Mouse (Mus musculus): ENCODE results near the gene Ctsz. TPM values are rescaled to one million over a fixed set of nuclear protein-coding genes. Genes with fewer than 3 reads are reported as not detected.
A peak's percentile ranks its signal among the peaks of the same experiment; 100 is the strongest.

Ctsz gene
- total and polyA plus RNA-seq, 3 experiments: 141 to 417 (median 219) TPM

- no peak overlapping the region for H3K27ac ChIP-seq (ENCODE audit: insufficient read depth, low read depth)
- H3K4me2 ChIP-seq (ENCODE audit: insufficient read depth, low read depth, poor library complexity, severe bottlenecking): no peak overlapping the region
- in situ Hi-C loops (cut with MboI; ENCODE audit: low pct_ligation_motif_present, low pct_unique_long_range_greater_than_20kb, low sequenced_read_pairs) (no loop called here), dilution Hi-C loops (cut with MboI; ENCODE audit: extremely low pct_ligation_motif_present, extremely low pct_unique_long_range_greater_than_20kb, low sequenced_read_pairs) (no loop called here)
- peaks cover 29 to 52% of the 10 kb centered on the region in 2 experiments for H3K4me1 ChIP-seq (ENCODE audit: control insufficient read depth in 1 of 2, insufficient read depth in 2 of 2)
- H3K36me3 ChIP-seq (replicated peaks in 1 of 2; ENCODE audit: control insufficient read depth in 1 of 2, insufficient read depth in 1 of 2, low read length in 1 of 2): no peaks in the 10 kb centered on the region
- no peak overlapping the region for H3K9ac ChIP-seq (ENCODE audit: insufficient read depth, low read depth)
- TF ChIP-seq MEF2A (IDR thresholded peaks at IDR 0.05; ENCODE audit: borderline replicate concordance, low read depth, low read length) (no peak), HCFC1 (IDR thresholded peaks at IDR 0.05; ENCODE audit: low read depth, low read length) (no peak), MAZ (IDR thresholded peaks at IDR 0.05; ENCODE audit: low read depth, low read length) (no peak), JUN (IDR thresholded peaks at IDR 0.05; ENCODE audit: insufficient read depth, low read depth, low read length) (no peak), ETS1 (conservative IDR thresholded peaks at IDR 0.05; ENCODE audit: low read depth, low read length) (no peak), KAT2A (IDR thresholded peaks at IDR 0.05; ENCODE audit: insufficient replicate concordance, low read length) (no peak), RCOR1 (conservative IDR thresholded peaks at IDR 0.05; ENCODE audit: low read depth, low read length) (no peak), ZMIZ1 (IDR thresholded peaks at IDR 0.05; ENCODE audit: low read depth, low read length) (no peak), ELF1 (IDR thresholded peaks at IDR 0.05; ENCODE audit: low read depth, low read length) (no peak), CHD1 (IDR thresholded peaks at IDR 0.05; ENCODE audit: low read depth, low read length) (no peak), ZNF384 (IDR thresholded peaks at IDR 0.05; ENCODE audit: low read depth, low read length) (no peak), NELFE (IDR thresholded peaks at IDR 0.05; ENCODE audit: low read depth, low read length) (no peak), IRF4 (IDR thresholded peaks at IDR 0.05; ENCODE audit: low read depth, low read length) (no peak), BHLHE40 (IDR thresholded peaks at IDR 0.05; ENCODE audit: low read depth, low read length) (no peak), MAX (IDR thresholded peaks at IDR 0.05; ENCODE audit: low read length) (no peak), SMC3 (IDR thresholded peaks at IDR 0.05; ENCODE audit: low read depth, low read length) (no peak), MYC (IDR thresholded peaks at IDR 0.05; ENCODE audit: low read depth, low read length) (no peak), MXI1 (IDR thresholded peaks at IDR 0.05; ENCODE audit: low read depth, low read length) (no peak)
- no peak overlapping the region for H3K4me3 ChIP-seq (replicated peaks in 1 of 3; ENCODE audit: low read depth in 2 of 3, low read length in 2 of 3, poor library complexity in 1 of 3)
- H3K27me3 ChIP-seq (replicated peaks): peaks cover 1% of the 10 kb centered on the region
- H3K79me2 ChIP-seq (replicated peaks; ENCODE audit: control insufficient read depth, extremely low read depth, insufficient read depth, poor library complexity, severe bottlenecking): peaks cover 7% of the 10 kb centered on the region
- DNase-seq (ENCODE audit: extremely low read depth): no peak
- no peaks in the 10 kb centered on the region for H3K9me3 ChIP-seq (replicated peaks; ENCODE audit: low read length)
Measured at GRCm38 (mm10) chr2:174443046-174443445, 4.2 kb upstream of the Ctsz start.

DNA sequence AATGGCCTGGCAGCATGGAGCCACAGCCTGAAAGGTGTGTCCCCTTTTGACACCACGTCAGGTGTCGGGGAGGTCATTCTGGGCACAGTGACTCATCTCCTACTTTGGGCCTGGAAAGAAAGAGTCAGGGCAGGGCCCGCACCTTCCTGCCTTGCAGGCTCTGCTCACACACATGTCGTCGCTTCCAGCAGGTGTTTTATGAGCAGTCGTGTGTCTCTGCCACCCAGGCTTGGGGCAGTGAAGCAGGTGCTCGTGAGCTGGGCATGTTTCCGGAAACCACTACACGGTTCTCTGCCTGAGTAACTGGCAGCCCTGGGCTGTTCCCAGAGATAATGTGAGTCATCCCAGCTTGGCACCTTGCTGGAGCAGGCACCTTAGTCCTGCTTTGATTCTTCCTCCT is 3.6 kb upstream of the Ctsz start:
- DNase-seq (ENCODE audit: extremely low read depth): peak; percentile 90
- Histone ChIP-seq H3K4me2 (ENCODE audit: insufficient read depth, low read depth, poor library complexity, severe bottlenecking) (peak overlapping the region; percentile 23; the same call in 1 of the 2 replicates), H3K9me3 (replicated peaks; ENCODE audit: low read length) (no peaks in the 10 kb centered on the region), H3K4me3 (replicated peaks in 1 of 3; ENCODE audit: low read depth in 2 of 3, low read length in 2 of 3, poor library complexity in 1 of 3) (no peak overlapping the region), H3K4me1 (ENCODE audit: control insufficient read depth in 1 of 2, insufficient read depth in 2 of 2) (peaks cover 29 to 58% of the 10 kb centered on the region in 2 experiments), H3K36me3 (replicated peaks in 1 of 2; ENCODE audit: control insufficient read depth in 1 of 2, insufficient read depth in 1 of 2, low read length in 1 of 2) (no peaks in the 10 kb centered on the region), H3K27me3 (replicated peaks) (peaks cover 1% of the 10 kb centered on the region), H3K9ac (ENCODE audit: insufficient read depth, low read depth) (no peak overlapping the region), H3K27ac (ENCODE audit: insufficient read depth, low read depth) (0 out of 2 replicates have a peak overlapping the region, but pooled peaks have one; percentile 4), H3K79me2 (replicated peaks; ENCODE audit: control insufficient read depth, extremely low read depth, insufficient read depth, poor library complexity, severe bottlenecking) (peaks cover 13% of the 10 kb centered on the region)
- in situ Hi-C loops (cut with MboI; ENCODE audit: low pct_ligation_motif_present, low pct_unique_long_range_greater_than_20kb, low sequenced_read_pairs) (no loop called here), dilution Hi-C loops (cut with MboI; ENCODE audit: extremely low pct_ligation_motif_present, extremely low pct_unique_long_range_greater_than_20kb, low sequenced_read_pairs) (no loop called here)
- peak; percentile 99 for TF ChIP-seq TCF12 (IDR thresholded peaks at IDR 0.05; ENCODE audit: low read depth, low read length)
- TF ChIP-seq ZKSCAN1 (IDR thresholded peaks at IDR 0.05; ENCODE audit: borderline replicate concordance, low read depth, low read length): no peak
- TF ChIP-seq MAFK (IDR thresholded peaks at IDR 0.05; ENCODE audit: insufficient replicate concordance, low read length): no peak
- peak; percentile 99 for TF ChIP-seq BHLHE40 (IDR thresholded peaks at IDR 0.05; ENCODE audit: low read depth, low read length)
- no peak for TF ChIP-seq USF1 (IDR thresholded peaks at IDR 0.05; ENCODE audit: low read depth, low read length)
- no peak for TF ChIP-seq PAX5 (IDR thresholded peaks at IDR 0.05; ENCODE audit: low read length)
- no peak for TF ChIP-seq TBP (conservative IDR thresholded peaks at IDR 0.05; ENCODE audit: low read depth, low read length)
- peak; percentile 98 for TF ChIP-seq MEF2A (IDR thresholded peaks at IDR 0.05; ENCODE audit: borderline replicate concordance, low read depth, low read length)
- 0 out of 2 replicates have a peak, but pooled peaks have one; percentile 26 for TF ChIP-seq ZMIZ1 (IDR thresholded peaks at IDR 0.05; ENCODE audit: low read depth, low read length)
- TF ChIP-seq ELF1 (IDR thresholded peaks at IDR 0.05; ENCODE audit: low read depth, low read length): peak; percentile 32; the same call in 1 of the 2 replicates
- no peak for TF ChIP-seq GABPA (IDR thresholded peaks at IDR 0.05; ENCODE audit: insufficient replicate concordance, low read depth, low read length)
- TF ChIP-seq CHD2 (IDR thresholded peaks at IDR 0.05; ENCODE audit: low read length): peak; percentile 53; the same call in 1 of the 2 replicates
- TF ChIP-seq JUND (conservative IDR thresholded peaks at IDR 0.05; ENCODE audit: low read depth, low read length): peak; percentile 81
- TF ChIP-seq MYC (IDR thresholded peaks at IDR 0.05; ENCODE audit: low read depth, low read length): peak; percentile 85
- TF ChIP-seq ZNF384 (IDR thresholded peaks at IDR 0.05; ENCODE audit: low read depth, low read length): no peak
- TF ChIP-seq HCFC1 (IDR thresholded peaks at IDR 0.05; ENCODE audit: low read depth, low read length): peak; percentile 25; the same call in 1 of the 2 replicates
- no peak for TF ChIP-seq NRF1 (IDR thresholded peaks at IDR 0.05; ENCODE audit: low read depth, low read length)
- no peak for TF ChIP-seq CTCF (conservative IDR thresholded peaks at IDR 0.05 in 1 of 2, IDR thresholded peaks at IDR 0.05 in 1 of 2; ENCODE audit: low read depth in 2 of 2, low read length in 2 of 2)
- no peak for TF ChIP-seq ZC3H11A (IDR thresholded peaks at IDR 0.05; ENCODE audit: low read depth, low read length)
- peak; percentile 82 for TF ChIP-seq MAX (IDR thresholded peaks at IDR 0.05; ENCODE audit: low read length)
- TF ChIP-seq IRF4 (IDR thresholded peaks at IDR 0.05; ENCODE audit: low read depth, low read length): peak; percentile 88
- no peak for TF ChIP-seq E2F4 (IDR thresholded peaks at IDR 0.05; ENCODE audit: insufficient replicate concordance, low read depth, low read length)
- TF ChIP-seq POLR2A (IDR thresholded peaks at IDR 0.05; ENCODE audit: low read depth, low read length): no peak

All from CH12.LX (cell line).